Mouse (Mus musculus) cerebellum, adult 2 months (tissue): Measurements from ENCODE around the gene Cbr2. TPM values are rescaled to one million over a fixed set of nuclear protein-coding genes. Genes with fewer than 3 reads are reported as not detected.

Source experiments
- DNase-seq, 2 experiments: peaks; one replicate each; pipeline ENCODE4 v3.0.0; 2021
- H3K27ac ChIP-seq: fragments of 200-500 bp; 2 replicates; pipeline ENCODE4 v1.5.1; 2012; ENCODE audit warnings: low read length, control low read depth, inconsistent platforms; ENCODE audit not compliant: insufficient read depth
- H3K27me3 ChIP-seq: fragments of 200-500 bp; 2 replicates; pipeline ENCODE4 v1.6.1; 2012; ENCODE audit warnings: inconsistent platforms, mild to moderate bottlenecking, low read length, moderate library complexity; ENCODE audit not compliant: control insufficient read depth, insufficient read depth
- H3K4me1 ChIP-seq: fragments of 200-500 bp; 2 replicates; pipeline ENCODE4 v1.6.1; 2011; ENCODE audit warnings: low read length; ENCODE audit not compliant: control insufficient read depth, insufficient read depth
- H3K4me3 ChIP-seq: fragments of 200-500 bp; replicated peaks from 2 replicates; pipeline ENCODE3; 2011; ENCODE audit warnings: mild to moderate bottlenecking, low read depth, low read length, control low read depth; ENCODE audit not compliant: insufficient read depth
- CTCF ChIP-seq: fragments of 200-500 bp; IDR thresholded peaks from 2 replicates; pipeline ENCODE4 v1.5.1; 2011; ENCODE audit warnings: low read depth, mild to moderate bottlenecking, control low read depth, low read length, moderate library complexity, borderline replicate concordance; ENCODE audit not compliant: insufficient read depth
- POLR2A ChIP-seq: fragments of 200-500 bp; IDR thresholded peaks from 2 replicates; pipeline ENCODE4 v1.6.1; 2011; ENCODE audit warnings: low read length, control low read depth, borderline replicate concordance; ENCODE audit not compliant: insufficient read depth
- WGBS: fragments of 180-500 bp; shearing (Covaris S2); methylation state at CpG from one replicate; pipeline ENCODE4 v1.1.7; 2018; 5-methylcytosine and 5-hydroxymethylcytosine counted together
- polyA plus RNA-seq: library from polyadenylated mRNA; depleted of rRNA; stranded (reverse); fragments of >200 nt; gene quantifications from 2 replicates; pipeline ENCODE4 v1.2.3, GENCODE M21; 2012

The Cbr2 gene
- polyA plus RNA-seq, 1 experiment = 1.9 TPM

DNA sequence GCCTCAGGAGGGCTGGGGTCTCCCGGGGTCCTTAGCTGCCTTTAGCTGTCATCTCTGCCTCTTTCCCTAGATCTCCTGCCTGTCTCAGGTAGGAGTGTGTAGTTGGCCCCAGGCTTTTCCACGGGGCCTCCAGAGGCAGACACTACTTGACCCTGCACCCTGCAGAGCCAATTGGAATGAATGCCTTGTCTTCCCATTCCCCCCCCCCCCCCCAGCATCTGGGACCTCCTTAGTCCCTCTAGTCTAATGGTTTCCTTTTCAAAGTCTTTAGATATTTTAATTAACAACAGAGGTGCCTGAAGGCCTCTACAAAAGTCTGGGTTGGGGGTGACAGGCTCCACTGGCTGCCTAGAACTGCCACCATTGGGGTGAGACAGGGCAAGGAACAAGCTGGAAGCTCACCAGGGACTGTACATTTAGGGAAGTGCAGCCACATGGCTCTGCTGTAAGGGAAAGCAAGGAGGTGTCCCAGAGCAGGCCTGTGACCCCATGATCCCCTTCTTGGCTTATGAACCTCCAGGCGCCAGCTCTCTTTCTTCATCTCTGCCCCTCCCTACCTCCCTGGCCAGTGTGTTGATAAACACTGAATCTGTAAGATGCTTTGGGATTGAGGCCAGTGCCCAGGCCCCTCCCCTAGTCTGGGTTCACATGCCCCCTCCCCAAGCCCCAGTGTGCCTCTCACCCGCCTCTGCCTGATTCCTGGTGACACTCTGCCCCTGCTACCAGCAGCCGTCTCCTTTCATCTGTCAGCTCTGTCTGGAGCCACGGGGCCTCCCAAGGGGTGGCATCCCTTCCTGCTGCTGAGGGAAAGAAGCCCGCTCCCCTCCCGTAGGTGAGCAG is 27.2 kb downstream of the Cbr2 start:
- no peak for DNase-seq
- Histone ChIP-seq H3K27ac (no peak overlapping the region), H3K27me3 (no peaks in the 10 kb centered on the region), H3K4me1 (peaks cover 7% of the 10 kb centered on the region), H3K4me3 (no peak overlapping the region)
- no peak for TF ChIP-seq CTCF
- no peak for TF ChIP-seq POLR2A
- WGBS = 56% methylated on average over 8 of the region's 8 CpGs

DNA sequence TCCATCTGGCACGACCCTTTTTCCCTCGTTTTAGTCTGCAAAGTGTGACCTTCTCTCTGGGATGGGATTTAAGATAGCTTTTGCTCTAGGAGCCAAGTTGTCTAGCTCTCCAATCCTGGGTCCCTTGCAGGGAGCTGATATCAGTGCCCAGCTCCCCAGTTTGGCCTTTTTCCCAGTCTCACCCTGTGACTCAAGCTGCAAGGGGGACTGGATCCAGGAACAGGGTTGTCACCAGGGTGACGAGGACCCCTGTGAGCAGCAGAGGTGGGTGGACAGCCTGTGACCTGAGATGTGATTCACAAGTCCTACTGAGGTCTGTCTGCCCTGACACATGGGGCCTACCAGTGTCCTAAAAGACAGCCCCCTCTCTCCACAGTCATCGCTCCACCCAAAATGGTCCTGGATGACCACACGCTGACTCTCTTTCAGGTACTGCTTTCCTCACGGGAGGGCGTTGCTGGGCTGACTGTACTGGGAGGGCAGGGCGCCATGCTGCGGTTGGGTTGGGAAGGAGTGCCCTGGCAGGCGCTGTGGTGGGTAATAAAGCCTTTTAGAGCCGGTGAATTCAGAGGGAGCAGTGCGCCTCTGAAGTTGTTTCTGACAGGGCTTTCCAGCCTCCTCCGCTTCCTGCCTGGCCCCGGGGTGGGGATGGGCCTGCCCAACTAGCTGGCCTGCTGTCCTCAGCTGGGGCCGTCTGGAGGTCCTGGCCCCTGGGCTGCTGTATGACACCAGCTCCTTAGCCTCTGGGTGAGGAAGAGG is 28.0 kb downstream of the Cbr2 start:
- Histone ChIP-seq H3K27me3 (no peaks in the 10 kb centered on the region), H3K4me3 (no peak overlapping the region), H3K27ac (no peak overlapping the region), H3K4me1 (peaks cover 7% of the 10 kb centered on the region)
- WGBS = 46% methylated on average over 15 of the region's 15 CpGs
- no peak for DNase-seq
- no peak for TF ChIP-seq CTCF

DNA sequence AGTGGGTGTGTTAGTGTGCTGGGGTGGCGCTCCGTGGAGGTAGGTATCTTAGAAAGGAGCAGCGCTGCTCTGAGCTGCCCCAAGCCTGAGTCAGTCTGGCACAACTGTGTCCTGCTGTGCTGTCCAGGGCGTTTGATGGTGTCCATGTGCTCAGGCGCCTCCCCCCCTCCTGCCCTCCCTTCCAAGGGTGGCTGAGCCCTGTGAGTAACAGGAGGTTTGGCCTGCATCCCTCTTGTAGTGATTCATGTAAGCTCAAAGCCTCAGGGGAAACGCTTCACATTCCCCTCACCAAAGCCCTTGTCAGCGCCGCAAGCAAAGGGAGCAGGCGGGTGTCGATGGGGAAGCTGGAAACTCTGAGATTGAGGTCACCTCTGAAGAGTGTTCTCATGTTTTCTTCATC is 34.2 kb downstream of the Cbr2 start:
- H3K27ac ChIP-seq = no peak overlapping the region
- H3K4me3 ChIP-seq = no peak overlapping the region
- no peak for DNase-seq
- H3K27me3 ChIP-seq = no peaks in the 10 kb centered on the region
- 61% methylated on average over 10 of the region's 10 CpGs for WGBS
- H3K4me1 ChIP-seq = no peaks in the 10 kb centered on the region
- TF ChIP-seq CTCF (no peak), POLR2A (no peak)

DNA sequence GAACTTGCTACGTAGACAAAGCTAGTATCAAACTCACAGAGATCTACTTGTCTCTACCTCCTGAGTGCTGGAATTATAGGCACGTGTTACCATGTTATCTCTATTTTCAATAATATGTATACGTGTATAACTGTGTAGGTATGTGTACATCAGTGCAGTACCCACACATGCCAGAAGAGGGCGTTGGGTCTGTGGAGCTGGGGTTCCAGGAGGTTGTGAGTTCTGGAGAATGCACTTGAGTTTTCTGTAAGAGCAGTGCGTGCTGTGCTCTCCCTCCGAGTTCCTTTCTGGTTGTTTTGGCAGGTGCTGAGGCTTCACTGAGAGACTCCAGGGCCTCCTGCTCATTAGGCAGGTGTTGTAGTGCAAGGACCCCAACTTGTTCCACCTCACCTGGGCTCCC is 35.3 kb downstream of the Cbr2 start:
- no peak overlapping the region for H3K4me3 ChIP-seq
- no peak overlapping the region for H3K27ac ChIP-seq
- no peak for DNase-seq
- 93% methylated on average over 6 of the region's 6 CpGs for WGBS
- peaks cover 4% of the 10 kb centered on the region for H3K4me1 ChIP-seq
- no peaks in the 10 kb centered on the region for H3K27me3 ChIP-seq
- TF ChIP-seq POLR2A = no peak
- no peak for TF ChIP-seq CTCF

DNA sequence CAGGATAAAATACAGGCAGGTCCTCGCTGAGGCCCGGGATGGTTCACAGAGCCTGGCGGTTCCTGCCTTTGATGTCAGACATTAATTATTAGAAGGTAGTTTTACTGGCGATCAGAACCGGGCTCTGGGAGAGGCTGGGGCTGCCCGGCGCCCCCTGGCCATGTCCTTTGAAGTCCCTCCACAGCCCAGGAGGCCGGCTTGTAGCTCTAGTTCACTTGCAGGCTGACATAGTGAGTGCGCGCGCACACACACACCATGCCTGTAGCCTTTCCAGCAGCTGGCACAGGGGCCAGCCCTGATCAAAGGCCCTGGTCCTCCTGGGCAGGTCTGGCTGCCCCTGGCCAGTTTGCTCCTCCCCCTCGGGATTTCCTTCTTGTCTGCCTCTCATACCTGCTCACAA is 36.3 kb downstream of the Cbr2 start:
- WGBS = 68% methylated on average over 12 of the region's 12 CpGs

DNA sequence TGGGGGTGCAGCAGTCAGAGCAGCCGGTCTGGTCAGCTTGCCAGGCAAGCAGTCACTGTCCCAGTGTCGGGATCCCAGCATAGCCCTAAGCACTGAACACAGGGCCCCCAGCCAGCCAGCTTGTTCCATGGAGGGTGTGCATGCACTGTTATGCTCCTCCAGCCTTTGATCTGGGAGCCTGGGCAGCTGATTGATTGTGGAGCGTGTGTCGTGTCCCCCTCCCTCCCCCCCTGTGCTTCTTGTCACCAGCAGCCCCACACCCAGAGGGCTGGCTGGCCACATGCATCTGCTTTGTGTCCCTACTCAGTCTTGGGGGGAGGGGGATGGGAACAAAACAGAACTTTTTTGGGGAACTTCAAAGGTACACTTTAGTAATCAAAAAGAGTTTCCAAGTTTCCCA is 36.7 kb downstream of the Cbr2 start:
- no peak overlapping the region for H3K27ac ChIP-seq
- TF ChIP-seq POLR2A = no peak
- TF ChIP-seq CTCF = no peak
- no peak overlapping the region for H3K4me3 ChIP-seq
- no peak for DNase-seq
- 21% methylated on average over 4 of the region's 4 CpGs for WGBS
- peaks cover 4% of the 10 kb centered on the region for H3K4me1 ChIP-seq
- no peaks in the 10 kb centered on the region for H3K27me3 ChIP-seq

More for the DNA sequence above, 36.3 kb downstream of the Cbr2 start:
- Histone ChIP-seq H3K4me3 (no peak overlapping the region), H3K4me1 (peaks cover 4% of the 10 kb centered on the region), H3K27ac (no peak overlapping the region), H3K27me3 (no peaks in the 10 kb centered on the region)
- no peak for TF ChIP-seq POLR2A
- DNase-seq = no peak

DNA sequence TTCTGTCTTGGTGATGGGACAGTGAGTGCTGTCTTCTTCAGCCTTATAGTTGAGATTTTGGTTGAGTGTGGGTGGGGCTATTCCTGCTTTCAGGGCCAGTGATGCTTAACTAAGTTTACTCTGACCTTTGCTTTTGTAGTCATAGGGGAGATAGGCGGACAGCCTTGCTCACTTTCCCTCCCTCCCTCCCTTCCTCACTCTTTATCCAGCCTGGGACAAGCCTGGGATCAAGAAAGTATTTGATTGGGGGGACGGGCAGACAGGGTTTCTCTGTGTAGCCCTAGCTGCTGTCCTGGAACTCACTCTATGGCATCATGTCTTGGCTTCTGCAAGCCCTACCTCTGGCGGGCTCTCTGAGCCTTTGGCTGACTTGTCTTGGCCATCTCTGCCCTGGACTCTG is 38.5 kb downstream of the Cbr2 start:
- WGBS = 77% methylated on average over 3 of the region's 3 CpGs
- Histone ChIP-seq H3K4me1 (peaks cover 4% of the 10 kb centered on the region), H3K4me3 (no peak overlapping the region), H3K27ac (no peak overlapping the region), H3K27me3 (no peaks in the 10 kb centered on the region)
- TF ChIP-seq POLR2A (no peak), CTCF (no peak)
- DNase-seq = no peak

DNA sequence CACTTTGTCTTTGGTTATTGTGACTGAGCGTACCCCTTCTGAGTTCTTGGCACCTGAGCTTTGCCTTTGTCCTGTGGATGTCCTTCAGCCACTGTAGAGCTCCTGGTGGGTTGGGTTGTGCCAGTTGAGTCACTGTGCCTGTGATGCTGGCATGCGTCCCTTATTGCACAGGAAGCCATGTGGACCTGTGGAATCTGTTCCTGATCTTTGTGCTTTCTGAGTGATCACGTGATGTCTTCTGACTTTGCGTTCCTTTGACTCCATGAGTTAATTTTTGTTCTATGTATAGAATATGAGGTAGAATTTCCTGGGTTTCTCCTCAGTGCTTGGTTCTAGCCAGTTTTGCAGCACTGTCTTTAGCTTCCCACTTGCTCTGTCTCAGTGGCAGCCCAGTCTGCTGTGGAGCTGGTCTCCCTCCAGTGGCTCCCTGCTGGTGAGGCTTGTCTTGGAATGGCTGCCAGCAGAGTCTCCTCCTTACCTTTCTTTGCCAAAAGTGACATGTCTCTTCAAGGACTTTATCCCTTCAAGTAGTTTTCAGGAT is 39.4 kb downstream of the Cbr2 start:
- WGBS = 27% methylated on average over 4 of the region's 4 CpGs
- Histone ChIP-seq H3K27ac (no peak overlapping the region), H3K27me3 (no peaks in the 10 kb centered on the region), H3K4me1 (peaks cover 4% of the 10 kb centered on the region), H3K4me3 (no peak overlapping the region)
- no peak for TF ChIP-seq POLR2A
- DNase-seq = no peak
